Mouse (Mus musculus) embryonic facial prominence, embryonic 11.5 days (tissue): ENCODE results near the gene Gm6993. TPM values are rescaled to one million over a fixed set of nuclear protein-coding genes. Genes with fewer than 3 reads are reported as not detected.

Source experiments
- ATAC-seq: fragments of 200-750 bp; cut with Nextera tagmentation; replicated peaks from 2 replicates; pipeline ENCODE4 v1.8.0; 2017; ENCODE audit warnings: low read depth; ENCODE audit not compliant: insufficient number of reproducible peaks, low FRiP score, low TSS enrichment
- DNase-seq: peaks from one replicate; pipeline ENCODE4 v3.0.0-alpha.2; 2015; ENCODE audit warnings: low spot score
- H3K27ac ChIP-seq: fragments of 300-500 bp; sonication (generic); replicated peaks from 2 replicates; pipeline ENCODE4 v1.5.1; 2014; ENCODE audit warnings: mild to moderate bottlenecking, low read depth, low read length, control low read depth
- H3K27me3 ChIP-seq: fragments of 300-500 bp; sonication (generic); 2 replicates; pipeline ENCODE4 v1.6.1; 2014; ENCODE audit warnings: mild to moderate bottlenecking, low read length, moderate library complexity, mixed read lengths; ENCODE audit not compliant: control insufficient read depth, insufficient read depth
- H3K36me3 ChIP-seq: fragments of 300-500 bp; sonication (generic); replicated peaks from 2 replicates; pipeline ENCODE4 v1.6.1; 2014; ENCODE audit warnings: low read depth, mild to moderate bottlenecking, low read length, moderate library complexity, mixed read lengths; ENCODE audit not compliant: control insufficient read depth, insufficient read depth
- H3K4me1 ChIP-seq: fragments of 300-500 bp; sonication (generic); 2 replicates; pipeline ENCODE4 v1.6.1; 2014; ENCODE audit warnings: low read length, mixed read lengths; ENCODE audit not compliant: control insufficient read depth, insufficient read depth
- H3K4me2 ChIP-seq: fragments of 300-500 bp; sonication (generic); 2 replicates; pipeline ENCODE4 v1.6.1; 2014; ENCODE audit warnings: low read depth, mild to moderate bottlenecking, control low read depth, low read length, moderate library complexity
- H3K4me3 ChIP-seq: fragments of 300-500 bp; sonication (generic); 2 replicates; pipeline ENCODE4 v1.5.1; 2014; ENCODE audit warnings: low read depth, low read length, control low read depth
- H3K9ac ChIP-seq: fragments of 300-500 bp; sonication (generic); replicated peaks from 2 replicates; pipeline ENCODE4 v1.6.1; 2014; ENCODE audit warnings: mild to moderate bottlenecking, control low read depth, low read length
- H3K9me3 ChIP-seq: fragments of 300-500 bp; sonication (generic); replicated peaks from 2 replicates; pipeline ENCODE4 v1.6.1; 2016; ENCODE audit warnings: mild to moderate bottlenecking, low read length, inconsistent platforms, mixed read lengths; ENCODE audit not compliant: control insufficient read depth
- WGBS: fragments of 180-500 bp; shearing (Covaris S2); extraction: QIAGEN DNeasy Blood & Tissue Kit; methylation state at CpG from one replicate; pipeline ENCODE4 v1.1.7; 2014; 5-methylcytosine and 5-hydroxymethylcytosine counted together
- polyA plus RNA-seq: library from polyadenylated mRNA; unstranded; fragments of >200 nt; fragmentation: Nextera tagmentation; extraction: Ambion mirVana; gene quantifications from 2 replicates; pipeline ENCODE4 v1.2.1, GENCODE M21; 2014

Gm6993 gene
- not detected in 2 replicates for polyA plus RNA-seq

GRCm38 (mm10) chr12:31240470-31240869 is at the start of gene Gm6993:
Gene Gm6993, plus strand, starts transcription at chr12:31240770.
- 87% methylated on average over 5 of the region's 5 CpGs for WGBS
- Histone ChIP-seq H3K27ac (no peak within 1 kb of the TSS), H3K4me1 (no peaks in the 10 kb centered on the region), H3K4me3 (no peak within 1 kb of the TSS), H3K4me2 (no peak within 1 kb of the TSS), H3K27me3 (no peaks in the 10 kb centered on the region), H3K9ac (no peak within 1 kb of the TSS), H3K36me3 (no peaks in the 10 kb centered on the region), H3K9me3 (no peaks in the 10 kb centered on the region)
- ATAC-seq (no peak), DNase-seq (no peak)

- Histone ChIP-seq H3K9ac (no peak overlapping the region), H3K27ac (no peak overlapping the region), H3K27me3 (no peaks in the 10 kb centered on the region), H3K4me1 (no peaks in the 10 kb centered on the region), H3K9me3 (no peaks in the 10 kb centered on the region), H3K4me3 (no peak overlapping the region), H3K4me2 (no peak overlapping the region), H3K36me3 (no peaks in the 10 kb centered on the region)
- peak; percentile 78; the same call in 1 of the 2 replicates for ATAC-seq
- DNase-seq, result no peak
- whole genome bisulfite sequencing, result 24% methylated on average over 8 of the region's 8 CpGs
These were observed 49.1 kb upstream of the Gm6993 start for GRCm38 (mm10) chr12:31191329-31191954.

- Histone ChIP-seq H3K36me3 (no peaks in the 10 kb centered on the region), H3K9me3 (no peaks in the 10 kb centered on the region), H3K27me3 (no peaks in the 10 kb centered on the region), H3K4me3 (no peak overlapping the region), H3K4me2 (no peak overlapping the region), H3K9ac (no peak overlapping the region), H3K4me1 (no peaks in the 10 kb centered on the region), H3K27ac (no peak overlapping the region)
- no peak for DNase-seq
- no peak for ATAC-seq
- 81% methylated on average over 1 of the region's 1 CpGs for WGBS
These were observed 38.1 kb upstream of the Gm6993 start for GRCm38 (mm10) chr12:31202509-31202908.

- WGBS, result 88% methylated on average over 6 of the region's 6 CpGs
- Histone ChIP-seq H3K4me2 (no peak overlapping the region), H3K9ac (no peak overlapping the region), H3K27me3 (no peaks in the 10 kb centered on the region), H3K4me1 (no peaks in the 10 kb centered on the region), H3K9me3 (no peaks in the 10 kb centered on the region), H3K36me3 (no peaks in the 10 kb centered on the region), H3K27ac (no peak overlapping the region), H3K4me3 (no peak overlapping the region)
- no peak for ATAC-seq
- no peak for DNase-seq
These were observed 36.7 kb upstream of the Gm6993 start for GRCm38 (mm10) chr12:31203746-31204455.

- H3K27me3 ChIP-seq, result no peaks in the 10 kb centered on the region
- no peak overlapping the region for H3K9ac ChIP-seq
- H3K4me1 ChIP-seq, result no peaks in the 10 kb centered on the region
- no peak overlapping the region for H3K27ac ChIP-seq
- H3K9me3 ChIP-seq, result no peaks in the 10 kb centered on the region
- DNase-seq (no peak), ATAC-seq (no peak)
- no peak overlapping the region for H3K4me2 ChIP-seq
- no peaks in the 10 kb centered on the region for H3K36me3 ChIP-seq
- 95% methylated on average over 3 of the region's 3 CpGs for WGBS
- H3K4me3 ChIP-seq, result no peak overlapping the region
These were observed 35.7 kb upstream of the Gm6993 start for GRCm38 (mm10) chr12:31204898-31205297.

GRCm38 (mm10) chr12:31205983-31206633 is 34.5 kb upstream of the Gm6993 start:
- Histone ChIP-seq H3K4me3 (no peak overlapping the region), H3K4me2 (no peak overlapping the region), H3K27ac (no peak overlapping the region), H3K9ac (no peak overlapping the region), H3K36me3 (no peaks in the 10 kb centered on the region), H3K27me3 (no peaks in the 10 kb centered on the region), H3K4me1 (no peaks in the 10 kb centered on the region), H3K9me3 (no peaks in the 10 kb centered on the region)
- DNase-seq, result no peak
- WGBS, result 70% methylated on average over 10 of the region's 10 CpGs
- ATAC-seq, result no peak

- Histone ChIP-seq H3K36me3 (no peaks in the 10 kb centered on the region), H3K4me1 (no peaks in the 10 kb centered on the region), H3K9ac (no peak overlapping the region), H3K9me3 (no peaks in the 10 kb centered on the region), H3K27me3 (no peaks in the 10 kb centered on the region), H3K27ac (no peak overlapping the region), H3K4me3 (no peak overlapping the region), H3K4me2 (no peak overlapping the region)
- no peak for ATAC-seq
- 79% methylated on average over 6 of the region's 6 CpGs for WGBS
- no peak for DNase-seq
These were observed 31.8 kb upstream of the Gm6993 start for GRCm38 (mm10) chr12:31208766-31209165.

- ATAC-seq, result no peak
- DNase-seq, result no peak
- no peaks in the 10 kb centered on the region for H3K4me1 ChIP-seq
- H3K27me3 ChIP-seq, result no peaks in the 10 kb centered on the region
- H3K4me2 ChIP-seq, result no peak overlapping the region
- no peak overlapping the region for H3K4me3 ChIP-seq
- H3K9me3 ChIP-seq, result no peaks in the 10 kb centered on the region
- H3K36me3 ChIP-seq, result no peaks in the 10 kb centered on the region
- 33% methylated on average over 5 of the region's 5 CpGs for WGBS
- no peak overlapping the region for H3K27ac ChIP-seq
- no peak overlapping the region for H3K9ac ChIP-seq
These were observed 31.2 kb upstream of the Gm6993 start for GRCm38 (mm10) chr12:31209377-31209805.
